Mouse (Mus musculus) olfactory bulb, adult 2 months (tissue): ENCODE measurements around the gene Troap. TPM values are rescaled to one million over a fixed set of nuclear protein-coding genes. Genes with fewer than 3 reads are reported as not detected.

Experiments
- H3K27ac ChIP-seq: fragments of 200-500 bp; 2 replicates; pipeline ENCODE4 v1.5.1; 2012; ENCODE audit warnings: low read depth, low read length; ENCODE audit not compliant: insufficient read depth
- H3K4me1 ChIP-seq: fragments of 200-500 bp; 2 replicates; pipeline ENCODE4 v1.6.1; 2012; ENCODE audit warnings: low read length; ENCODE audit not compliant: control insufficient read depth, insufficient read depth
- H3K4me3 ChIP-seq: fragments of 200-500 bp; 2 replicates; pipeline ENCODE4 v1.5.1; 2012; ENCODE audit warnings: mild to moderate bottlenecking, low read depth, low read length, moderate library complexity; ENCODE audit not compliant: insufficient read depth
- CTCF ChIP-seq: fragments of 200-500 bp; IDR thresholded peaks from 2 replicates; pipeline ENCODE4 v1.5.1; 2012; ENCODE audit warnings: low read depth, mild to moderate bottlenecking, low read length, moderate library complexity; ENCODE audit not compliant: insufficient read depth
- POLR2A ChIP-seq: fragments of 200-500 bp; IDR thresholded peaks from 2 replicates; pipeline ENCODE4 v1.6.1; 2012; ENCODE audit warnings: mild to moderate bottlenecking, low read depth, low read length, moderate library complexity; ENCODE audit not compliant: insufficient read depth
- WGBS: fragments of 180-500 bp; shearing (Covaris S2); methylation state at CpG from one replicate; pipeline ENCODE4 v1.1.7; 2018; 5-methylcytosine and 5-hydroxymethylcytosine counted together
- polyA plus RNA-seq: library from polyadenylated mRNA; stranded (reverse); fragments of >200 nt; gene quantifications from 2 replicates; pipeline ENCODE4 v1.2.4, GENCODE M21; 2012; ENCODE audit warnings: low replicate concordance; ENCODE audit not compliant: missing spikeins, insufficient read depth, insufficient read length

Gene Troap
- polyA plus RNA-seq, 1 experiment, result not detected

- WGBS, result 70% methylated on average over 11 of the region's 11 CpGs
- no peak overlapping the region for H3K4me3 ChIP-seq
- no peak overlapping the region for H3K27ac ChIP-seq
- TF ChIP-seq CTCF, result no peak
- TF ChIP-seq POLR2A, result no peak
- peaks cover 9% of the 10 kb centered on the region for H3K4me1 ChIP-seq
Observed at GRCm38 (mm10) chr15:99116539-99116938, 42.2 kb downstream of the Troap start.

- H3K27ac ChIP-seq, result no peak overlapping the region
- H3K4me3 ChIP-seq, result no peak overlapping the region
- 28% methylated on average over 11 of the region's 11 CpGs for whole genome bisulfite sequencing
- peaks cover 5% of the 10 kb centered on the region for H3K4me1 ChIP-seq
- no peak for TF ChIP-seq POLR2A
- no peak for TF ChIP-seq CTCF
Observed at GRCm38 (mm10) chr15:99120814-99121213, 46.4 kb downstream of the Troap start.

- Histone ChIP-seq H3K27ac (no peak overlapping the region), H3K4me1 (peaks cover 5% of the 10 kb centered on the region), H3K4me3 (no peak overlapping the region)
- WGBS, result 84% methylated on average over 2 of the region's 2 CpGs
- TF ChIP-seq CTCF (no peak), POLR2A (no peak)
Observed at GRCm38 (mm10) chr15:99122642-99123041, 48.3 kb downstream of the Troap start.

GRCm38 (mm10) chr15:99125711-99126080 is 51.3 kb downstream of the Troap start, which contains the start of gene Spats2:
TSS of gene Spats2 (plus strand) at chr15:99125916.
- under 1% methylated on average over 12 of the region's 12 CpGs for WGBS

GRCm38 (mm10) chr15:99126081-99126815 is 51.9 kb downstream of the Troap start:
- Histone ChIP-seq H3K4me3 (peak overlapping the region; percentile 76), H3K4me1 (peaks cover 18% of the 10 kb centered on the region), H3K27ac (peak overlapping the region; percentile 85)
- 2% methylated on average over 115 of the region's 115 CpGs for WGBS
- TF ChIP-seq CTCF (no peak), POLR2A (peak; percentile 75)

More at GRCm38 (mm10) chr15:99125711-99126080, 51.3 kb downstream of the Troap start, which contains the start of gene Spats2:
- Histone ChIP-seq H3K4me3 (peak within 1 kb of the TSS; percentile 76), H3K4me1 (peaks cover 20% of the 10 kb centered on the region), H3K27ac (peak within 1 kb of the TSS; percentile 85)
- no peak for TF ChIP-seq CTCF
- TF ChIP-seq POLR2A, result no peak

GRCm38 (mm10) chr15:99126816-99127365 is 52.5 kb downstream of the Troap start:
- Histone ChIP-seq H3K4me3 (peak overlapping the region; percentile 76), H3K4me1 (peaks cover 18% of the 10 kb centered on the region), H3K27ac (0 out of 2 replicates have a peak overlapping the region, but pooled peaks have one; percentile 85)
- TF ChIP-seq CTCF (no peak), POLR2A (no peak)
- WGBS, result under 1% methylated on average over 33 of the region's 35 CpGs

- Histone ChIP-seq H3K27ac (no peak overlapping the region), H3K4me1 (peaks cover 18% of the 10 kb centered on the region), H3K4me3 (no peak overlapping the region)
- TF ChIP-seq CTCF (no peak), POLR2A (no peak)
- WGBS, result 42% methylated on average over 6 of the region's 6 CpGs
Observed at GRCm38 (mm10) chr15:99127851-99128522, 53.6 kb downstream of the Troap start.

GRCm38 (mm10) chr15:99129441-99129840 is 55.1 kb downstream of the Troap start:
- 36% methylated on average over 11 of the region's 11 CpGs for WGBS
- TF ChIP-seq CTCF (no peak), POLR2A (no peak)
- no peak overlapping the region for H3K4me3 ChIP-seq

More at GRCm38 (mm10) chr15:99129441-99129840, 55.1 kb downstream of the Troap start:
- Histone ChIP-seq H3K4me1 (peaks cover 24% of the 10 kb centered on the region), H3K27ac (0 out of 2 replicates have a peak overlapping the region, but pooled peaks have one; percentile 28)
